Mouse (Mus musculus) c-Kit-negative CD71-positive TER-119-positive erythroid progenitor cells, embryonic 14.5 days (primary cell): ENCODE measurements around the gene Tmub2.

Experiments used
- DNase-seq: peaks from one replicate; pipeline ENCODE4 v3.0.0-alpha.2; 2013; ENCODE audit warnings: low read depth, low spot score

The Tmub2 gene

GRCm38 (mm10) chr11:102284501-102285094 is at the start of gene Tmub2:
Tmub2 (plus strand) TSS chr11:102284931.
- DNase-seq: peak; percentile 99

DNA sequence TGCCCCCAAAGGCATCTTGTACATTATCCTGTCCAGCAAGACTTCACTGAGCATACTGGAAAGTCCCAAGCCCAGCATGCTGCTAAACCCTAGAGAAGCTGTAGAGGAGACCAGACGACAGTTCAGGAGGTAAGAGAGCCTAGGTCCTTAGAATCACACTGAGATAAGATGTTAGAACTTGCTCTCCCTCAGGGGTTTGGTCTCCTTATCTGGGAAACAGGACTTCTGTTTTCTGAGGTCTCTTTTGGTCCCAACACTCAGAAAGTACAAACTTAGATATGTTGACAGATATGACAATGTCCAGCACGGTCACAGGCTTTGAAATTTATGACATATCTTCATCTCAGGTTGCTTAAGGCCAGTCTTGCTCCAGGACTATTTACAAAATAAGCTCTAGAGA is 48.7 kb upstream of the Tmub2 start:
- DNase-seq: no peak

DNA sequence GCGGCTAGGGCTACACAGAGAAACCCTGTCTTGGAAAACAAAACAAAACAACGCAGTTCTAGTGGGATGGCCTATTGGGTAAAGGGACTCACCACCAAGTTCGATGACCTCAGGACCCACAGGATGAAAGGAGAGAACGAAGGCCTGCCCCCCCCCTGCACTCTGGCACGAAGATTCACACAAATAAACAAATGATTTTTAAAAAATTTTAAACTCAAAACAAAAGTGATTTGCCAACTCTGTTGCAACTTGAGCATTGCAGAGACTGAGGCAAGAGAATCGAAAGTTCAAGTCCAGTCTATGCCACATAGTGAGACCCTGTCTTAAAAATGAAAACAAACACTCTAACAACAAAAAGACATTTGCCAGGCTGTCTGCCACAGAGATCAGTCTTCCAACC is 44.1 kb upstream of the Tmub2 start:
- no peak for DNase-seq

DNA sequence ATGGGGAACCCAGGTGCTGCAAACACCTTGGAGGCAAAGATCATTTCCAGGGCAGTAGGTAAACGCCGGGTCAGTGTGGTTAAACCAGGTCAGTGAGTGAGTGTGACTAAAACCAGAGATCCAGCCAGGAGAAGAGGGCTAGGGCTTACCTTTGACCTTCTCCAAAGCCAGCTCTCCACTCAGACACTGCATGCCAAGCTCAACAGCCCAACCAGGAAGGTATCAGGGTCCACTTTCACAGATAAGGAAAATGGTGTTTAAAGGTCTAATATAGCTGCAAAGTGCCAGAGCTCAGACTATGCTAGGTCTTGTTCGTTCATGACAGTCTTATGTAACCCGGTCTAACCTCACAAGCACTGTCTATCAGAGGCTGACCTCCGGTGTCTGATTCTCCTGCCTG is 43.5 kb upstream of the Tmub2 start:
- no peak for DNase-seq

- no peak for DNase-seq
Observed at GRCm38 (mm10) chr11:102241874-102242273, 42.9 kb upstream of the Tmub2 start.

- no peak for DNase-seq
Observed at GRCm38 (mm10) chr11:102244926-102245449, 39.7 kb upstream of the Tmub2 start.

GRCm38 (mm10) chr11:102245581-102246272 is 39.0 kb upstream of the Tmub2 start:
- DNase-seq: no peak

GRCm38 (mm10) chr11:102246273-102246635 is 38.5 kb upstream of the Tmub2 start:
- no peak for DNase-seq

DNA sequence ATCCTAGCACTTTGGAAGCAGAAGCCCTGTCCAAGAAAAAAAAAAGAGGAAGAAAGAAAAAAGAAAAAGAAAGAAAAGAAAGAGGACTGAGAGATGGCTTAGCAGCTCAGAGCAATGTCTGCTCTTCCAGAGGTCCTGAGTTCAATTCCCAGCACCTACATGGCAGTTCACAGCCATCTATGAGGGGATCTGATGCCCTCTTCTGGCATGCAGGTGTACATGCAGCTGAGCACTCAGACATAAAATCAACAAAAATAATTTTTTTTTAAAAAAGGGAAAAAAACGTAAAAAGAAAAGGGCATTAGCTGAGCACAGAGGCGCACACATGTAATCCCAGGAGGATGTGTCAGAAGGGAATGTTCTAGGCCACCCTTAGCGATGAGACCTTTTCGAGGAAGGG is 37.9 kb upstream of the Tmub2 start:
- no peak for DNase-seq

- DNase-seq: peak; percentile 99
Observed at GRCm38 (mm10) chr11:102248630-102249230, 36.0 kb upstream of the Tmub2 start, which contains the start of gene BC030867. BC030867 (plus strand) TSS chr11:102248882.

GRCm38 (mm10) chr11:102249351-102250090 is 35.2 kb upstream of the Tmub2 start:
- DNase-seq: no peak

- no peak for DNase-seq
Observed at GRCm38 (mm10) chr11:102257514-102257913, 27.2 kb upstream of the Tmub2 start.

- no peak for DNase-seq
Observed at GRCm38 (mm10) chr11:102258095-102258494, 26.6 kb upstream of the Tmub2 start.

DNA sequence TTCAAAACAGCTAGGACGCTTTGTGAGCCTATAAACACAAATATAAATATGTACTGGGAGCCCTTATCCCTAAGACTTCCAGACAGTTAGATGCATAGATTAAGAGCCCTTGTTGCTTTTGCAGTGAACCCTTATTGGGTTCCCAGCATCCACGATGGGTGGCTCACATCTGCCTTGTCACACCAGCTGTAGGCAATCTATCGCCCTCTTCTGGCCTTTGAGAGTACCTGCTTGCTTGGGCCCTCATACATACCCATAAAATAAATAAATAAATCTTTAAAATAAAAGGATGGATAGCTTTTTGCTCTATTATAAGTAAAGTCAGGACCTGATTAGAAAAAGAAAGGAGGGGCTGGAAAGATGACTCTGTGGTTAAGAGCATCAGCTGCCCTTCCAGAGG is 26.2 kb upstream of the Tmub2 start:
- no peak for DNase-seq

DNA sequence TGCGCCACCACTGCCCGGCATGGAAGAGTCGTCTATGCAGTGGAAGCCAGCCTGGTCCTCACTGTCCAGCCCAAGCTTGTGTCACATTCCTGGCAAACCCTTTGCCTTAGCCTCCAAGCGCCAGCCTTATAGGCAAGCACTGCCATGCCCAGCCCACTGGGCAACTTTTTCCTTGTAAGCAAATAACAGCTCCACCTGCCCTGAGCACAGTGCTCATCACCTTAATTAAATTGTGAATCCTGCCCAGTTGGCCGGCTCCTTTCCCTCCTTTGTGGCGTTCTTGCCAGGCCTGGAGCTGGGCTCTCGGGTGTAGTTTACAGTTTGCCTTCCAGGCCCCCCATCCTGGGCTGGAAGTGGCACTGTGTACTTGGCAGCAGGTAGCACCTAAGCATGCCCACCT is 21.5 kb upstream of the Tmub2 start:
- DNase-seq: no peak

- DNase-seq: no peak
Observed at GRCm38 (mm10) chr11:102265816-102266215, 18.9 kb upstream of the Tmub2 start.

GRCm38 (mm10) chr11:102266631-102267355 is 17.9 kb upstream of the Tmub2 start:
- DNase-seq: no peak

DNA sequence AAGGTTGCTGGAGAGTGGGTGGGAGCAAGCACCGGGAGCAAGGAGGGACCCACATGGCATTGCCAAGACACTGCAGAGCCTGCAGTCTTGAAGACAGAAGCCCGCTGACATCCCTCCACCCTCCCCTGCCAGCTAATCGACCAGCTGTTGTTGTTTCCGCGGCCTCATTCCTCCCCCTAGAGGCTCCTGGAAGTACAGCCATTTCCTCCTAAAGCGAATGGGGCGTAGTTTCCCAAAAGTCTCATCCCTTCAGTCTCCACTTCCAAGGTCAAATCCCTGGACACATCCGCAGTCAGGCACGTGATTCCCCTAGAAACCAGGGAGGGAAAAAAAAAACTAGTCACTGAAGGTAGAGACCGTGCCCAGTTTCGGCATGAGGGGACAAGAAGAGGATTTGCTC is 17.3 kb upstream of the Tmub2 start:
- DNase-seq: no peak

GRCm38 (mm10) chr11:102268520-102269244 is 16.0 kb upstream of the Tmub2 start, which contains the start of gene Asb16:
Asb16 (plus strand) TSS chr11:102268743.
- DNase-seq: no peak

GRCm38 (mm10) chr11:102276411-102276915 is 8.3 kb upstream of the Tmub2 start:
- no peak for DNase-seq

GRCm38 (mm10) chr11:102277754-102278153 is 7.0 kb upstream of the Tmub2 start:
- DNase-seq: no peak
